Mouse (Mus musculus) heart, embryonic 14.5 days (tissue): Measurements from ENCODE around the gene Aip. TPM values are rescaled to one million over a fixed set of nuclear protein-coding genes. Genes with fewer than 3 reads are reported as not detected.

Experiments used
- ATAC-seq: fragments of 200-750 bp; cut with Nextera tagmentation; 2 replicates; pipeline ENCODE4 v1.8.0; 2017; ENCODE audit warnings: low read depth, moderate TSS enrichment; ENCODE audit not compliant: insufficient number of reproducible peaks, insufficient read depth, low FRiP score
- H3K27ac ChIP-seq, 2 experiments: fragments of 200-500 bp in 1 of 2; fragments of 300-500 bp in 1 of 2; sonication (generic) in 1 of 2; replicated peaks in 1 of 2; 2 replicates each; pipeline ENCODE4 v1.5.1; 2012 to 2014; ENCODE audit warnings: low read depth in 2 of 2, low read length in 2 of 2, control low read depth in 1 of 2, mild to moderate bottlenecking in 1 of 2, mixed read lengths in 1 of 2; ENCODE audit not compliant: control insufficient read depth in 1 of 2, insufficient read depth in 1 of 2
- H3K27me3 ChIP-seq: fragments of 300-500 bp; sonication (generic); 2 replicates; pipeline ENCODE4 v1.6.1; 2014; ENCODE audit warnings: mild to moderate bottlenecking, low read length, control low read depth; ENCODE audit not compliant: control insufficient read depth, insufficient read depth
- H3K36me3 ChIP-seq: fragments of 300-500 bp; sonication (generic); 2 replicates; pipeline ENCODE4 v1.6.1; 2014; ENCODE audit warnings: mild to moderate bottlenecking, control low read depth, low read length, mixed read lengths; ENCODE audit not compliant: control insufficient read depth, insufficient read depth
- H3K4me1 ChIP-seq, 2 experiments: fragments of 200-500 bp in 1 of 2; fragments of 300-500 bp in 1 of 2; sonication (generic) in 1 of 2; 2 replicates each; pipeline ENCODE4 v1.6.1; 2012 to 2014; ENCODE audit warnings: low read length in 2 of 2, control low read depth in 1 of 2, mixed read lengths in 1 of 2; ENCODE audit not compliant: control insufficient read depth in 2 of 2, insufficient read depth in 2 of 2
- H3K4me2 ChIP-seq: fragments of 300-500 bp; sonication (generic); 2 replicates; pipeline ENCODE4 v1.6.1; 2014; ENCODE audit warnings: mild to moderate bottlenecking, low read length
- H3K4me3 ChIP-seq, 2 experiments: fragments of 200-500 bp in 1 of 2; fragments of 300-500 bp in 1 of 2; sonication (generic) in 1 of 2; 2 replicates each; pipeline ENCODE4 v1.5.1; 2012 to 2014; ENCODE audit warnings: low read length in 2 of 2, mild to moderate bottlenecking in 2 of 2, control low read depth in 1 of 2, low read depth in 1 of 2, moderate library complexity in 1 of 2; ENCODE audit not compliant: control insufficient read depth in 1 of 2, insufficient read depth in 1 of 2
- H3K9ac ChIP-seq: fragments of 300-500 bp; sonication (generic); 2 replicates; pipeline ENCODE4 v1.6.1; 2014; ENCODE audit warnings: mild to moderate bottlenecking, low read length
- H3K9me3 ChIP-seq: fragments of 300-500 bp; sonication (generic); 2 replicates; pipeline ENCODE4 v1.6.1; 2016; ENCODE audit warnings: low read length, control low read depth; ENCODE audit not compliant: control insufficient read depth
- WGBS: fragments of 180-500 bp; shearing (Covaris S2); extraction: QIAGEN DNeasy Blood & Tissue Kit; methylation state at CpG from one replicate; pipeline ENCODE4 v1.1.7; 2014; 5-methylcytosine and 5-hydroxymethylcytosine counted together
- polyA plus RNA-seq: library from polyadenylated mRNA; unstranded; fragments of >200 nt; fragmentation: Nextera tagmentation; extraction: Ambion mirVana; gene quantifications from 2 replicates; pipeline ENCODE4 v1.2.1, GENCODE M21; 2014

Aip gene
- polyA plus RNA-seq, 1 experiment from 2014 or later, result 100 TPM

- Histone ChIP-seq H3K4me1 (peaks cover 8 to 21% of the 10 kb centered on the region in 2 experiments), H3K9me3 (no peaks in the 10 kb centered on the region; the same call in 1 of the 2 replicates), H3K4me3 (no peak overlapping the region), H3K27me3 (no peaks in the 10 kb centered on the region), H3K9ac (no peak overlapping the region), H3K36me3 (peaks cover 20% of the 10 kb centered on the region), H3K4me2 (no peak overlapping the region), H3K27ac (no peak overlapping the region)
- ATAC-seq, result no peak
- WGBS, result 56% methylated on average over 12 of the region's 12 CpGs
These were observed 20.8 kb upstream of the Aip start for GRCm38 (mm10) chr19:4146366-4147021.

- no peak overlapping the region for H3K27ac ChIP-seq
- peaks cover 8 to 15% of the 10 kb centered on the region in 2 experiments for H3K4me1 ChIP-seq
- no peaks in the 10 kb centered on the region for H3K27me3 ChIP-seq
- H3K4me2 ChIP-seq, result no peak overlapping the region
- no peak overlapping the region for H3K4me3 ChIP-seq
- no peak overlapping the region for H3K9ac ChIP-seq
- H3K36me3 ChIP-seq, result peaks cover 15% of the 10 kb centered on the region
- no peaks in the 10 kb centered on the region; the same call in 1 of the 2 replicates for H3K9me3 ChIP-seq
- no peak for ATAC-seq
- WGBS, result 88% methylated on average over 5 of the region's 5 CpGs
These were observed 20.3 kb upstream of the Aip start for GRCm38 (mm10) chr19:4145936-4146335.

GRCm38 (mm10) chr19:4144550-4145498 is 19.2 kb upstream of the Aip start:
- no peak for ATAC-seq
- Histone ChIP-seq H3K27ac (no peak overlapping the region), H3K9me3 (no peaks in the 10 kb centered on the region; the same call in 1 of the 2 replicates), H3K9ac (no peak overlapping the region), H3K36me3 (peaks cover 3% of the 10 kb centered on the region), H3K4me1 (peaks cover 8 to 14% of the 10 kb centered on the region in 2 experiments), H3K27me3 (no peaks in the 10 kb centered on the region), H3K4me3 (no peak overlapping the region), H3K4me2 (no peak overlapping the region)
- 78% methylated on average over 16 of the region's 16 CpGs for WGBS

GRCm38 (mm10) chr19:4143759-4144268 is 18.2 kb upstream of the Aip start, which contains the start of gene Cabp4:
Gene Cabp4 (minus strand): TSS chr19:4144033.
- H3K9ac ChIP-seq, result no peak within 1 kb of the TSS
- WGBS, result 71% methylated on average over 7 of the region's 7 CpGs
- no peaks in the 10 kb centered on the region; the same call in 1 of the 2 replicates for H3K9me3 ChIP-seq
- no peak for ATAC-seq
- H3K27ac ChIP-seq, result no peak within 1 kb of the TSS
- H3K4me2 ChIP-seq, result no peak within 1 kb of the TSS
- no peaks in the 10 kb centered on the region for H3K27me3 ChIP-seq
- H3K36me3 ChIP-seq, result no peaks in the 10 kb centered on the region
- no peak within 1 kb of the TSS for H3K4me3 ChIP-seq
- H3K4me1 ChIP-seq, result peaks cover 0 to 5% of the 10 kb centered on the region in 2 experiments; a peak in 1 of 4 replicates

- H3K4me2 ChIP-seq, result no peak overlapping the region
- no peaks in the 10 kb centered on the region; the same call in 1 of the 2 replicates for H3K9me3 ChIP-seq
- H3K27ac ChIP-seq, result no peak overlapping the region
- H3K9ac ChIP-seq, result no peak overlapping the region
- 86% methylated on average over 18 of the region's 18 CpGs for WGBS
- no peak for ATAC-seq
- H3K27me3 ChIP-seq, result no peaks in the 10 kb centered on the region
- H3K4me1 ChIP-seq, result no peaks in the 10 kb centered on the region
- no peak overlapping the region for H3K4me3 ChIP-seq
- H3K36me3 ChIP-seq, result no peaks in the 10 kb centered on the region
These were observed 16.9 kb upstream of the Aip start for GRCm38 (mm10) chr19:4142416-4143173.

GRCm38 (mm10) chr19:4140147-4140546 is 14.5 kb upstream of the Aip start:
- 75% methylated on average over 6 of the region's 6 CpGs for WGBS

GRCm38 (mm10) chr19:4139446-4139845 is 13.8 kb upstream of the Aip start, which contains the start of gene Gpr152:
Gene Gpr152 (plus strand): TSS chr19:4139787.
- H3K4me2 ChIP-seq, result no peak within 1 kb of the TSS
- no peaks in the 10 kb centered on the region for H3K36me3 ChIP-seq
- no peaks in the 10 kb centered on the region for H3K9me3 ChIP-seq
- 74% methylated on average over 2 of the region's 2 CpGs for WGBS
- no peak within 1 kb of the TSS for H3K9ac ChIP-seq
- H3K4me1 ChIP-seq, result no peaks in the 10 kb centered on the region; a peak in 1 of 4 replicates
- ATAC-seq, result no peak
- H3K4me3 ChIP-seq, result no peak within 1 kb of the TSS
- 0 out of 2 replicates have a peak, but pooled peaks cover 7% of the 10 kb centered on the region for H3K27me3 ChIP-seq
- H3K27ac ChIP-seq, result no peak within 1 kb of the TSS

More at GRCm38 (mm10) chr19:4140147-4140546, 14.5 kb upstream of the Aip start:
- no peaks in the 10 kb centered on the region; a peak in 1 of 4 replicates for H3K4me1 ChIP-seq
- no peak overlapping the region for H3K4me3 ChIP-seq
- ATAC-seq, result no peak
- no peak overlapping the region for H3K9ac ChIP-seq
- 0 out of 2 replicates have a peak, but pooled peaks cover 7% of the 10 kb centered on the region for H3K27me3 ChIP-seq
- no peaks in the 10 kb centered on the region for H3K36me3 ChIP-seq
- H3K27ac ChIP-seq, result no peak overlapping the region
- no peak overlapping the region for H3K4me2 ChIP-seq
- no peaks in the 10 kb centered on the region for H3K9me3 ChIP-seq
